Mouse (Mus musculus): ENCODE data around the gene Elane. TPM values are rescaled to one million over a fixed set of nuclear protein-coding genes. Genes with fewer than 3 reads are reported as not detected.

Gene Elane
- polyA plus RNA-seq, 1 experiment from 2014 or later, result 0.31 TPM

- no peak for ATAC-seq (ENCODE audit: low FRiP score)
Observed at GRCm38 (mm10) chr10:79852827-79853226, 33.2 kb upstream of the Elane start.

GRCm38 (mm10) chr10:79853392-79853791 lies 32.7 kb upstream of the Elane start:
- Histone ChIP-seq H3K4me3 (replicated peaks) (peak overlapping the region; percentile 92), H3K4me1 (peaks cover 58% of the 10 kb centered on the region), H3K36me3 (peaks cover 7% of the 10 kb centered on the region), H3K27ac (replicated peaks) (peak overlapping the region; percentile 99), H3K9ac (replicated peaks) (peak overlapping the region; percentile 70), H3K27me3 (replicated peaks) (no peaks in the 10 kb centered on the region), H3K9me3 (replicated peaks) (no peaks in the 10 kb centered on the region), H3K4me2 (peak overlapping the region; percentile 81)
- 1% methylated on average over 15 of the region's 15 CpGs for WGBS
- ATAC-seq (ENCODE audit: low FRiP score), result no peak

More at GRCm38 (mm10) chr10:79852827-79853226, 33.2 kb upstream of the Elane start:
- H3K4me2 ChIP-seq, result peak overlapping the region; percentile 81
- peak overlapping the region; percentile 99 for H3K27ac ChIP-seq (replicated peaks)
- H3K27me3 ChIP-seq (replicated peaks), result no peaks in the 10 kb centered on the region
- peak overlapping the region; percentile 70 for H3K9ac ChIP-seq (replicated peaks)
- peaks cover 53% of the 10 kb centered on the region for H3K4me1 ChIP-seq
- H3K9me3 ChIP-seq (replicated peaks), result no peaks in the 10 kb centered on the region
- 15% methylated on average over 8 of the region's 8 CpGs for WGBS
- H3K36me3 ChIP-seq, result peaks cover 7% of the 10 kb centered on the region
- H3K4me3 ChIP-seq (replicated peaks), result peak overlapping the region; percentile 92

GRCm38 (mm10) chr10:79853860-79854795 lies 31.9 kb upstream of the Elane start, which contains the start of gene Ptbp1:
Gene Ptbp1, plus strand, starts transcription at chr10:79854427.
- H3K27me3 ChIP-seq (replicated peaks), result no peaks in the 10 kb centered on the region
- no peaks in the 10 kb centered on the region for H3K9me3 ChIP-seq (replicated peaks)
- ATAC-seq (ENCODE audit: low FRiP score), result peak; percentile 94
- H3K4me3 ChIP-seq (replicated peaks), result peak within 1 kb of the TSS; percentile 92
- peak within 1 kb of the TSS; percentile 100 for H3K27ac ChIP-seq (replicated peaks)
- peaks cover 65% of the 10 kb centered on the region for H3K4me1 ChIP-seq
- H3K9ac ChIP-seq (replicated peaks), result peak within 1 kb of the TSS; percentile 99
- peaks cover 13% of the 10 kb centered on the region for H3K36me3 ChIP-seq
- H3K4me2 ChIP-seq, result peak within 1 kb of the TSS; percentile 92
- under 1% methylated on average over 75 of the region's 75 CpGs for WGBS

- H3K36me3 ChIP-seq, result peaks cover 21% of the 10 kb centered on the region
- peak overlapping the region; percentile 99 for H3K9ac ChIP-seq (replicated peaks)
- WGBS, result 0% methylated on average over 83 of the region's 83 CpGs
- peak overlapping the region; percentile 100 for H3K27ac ChIP-seq (replicated peaks)
- H3K4me1 ChIP-seq, result peaks cover 72% of the 10 kb centered on the region
- H3K27me3 ChIP-seq (replicated peaks), result no peaks in the 10 kb centered on the region
- H3K4me2 ChIP-seq, result peak overlapping the region; percentile 92
- ATAC-seq (ENCODE audit: low FRiP score), result peak; percentile 45
- H3K4me3 ChIP-seq (replicated peaks), result peak overlapping the region; percentile 92
- H3K9me3 ChIP-seq (replicated peaks), result no peaks in the 10 kb centered on the region
Observed at GRCm38 (mm10) chr10:79854801-79855541, 31.1 kb upstream of the Elane start.

GRCm38 (mm10) chr10:79855558-79856184 lies 30.4 kb upstream of the Elane start:
- no peak for ATAC-seq (ENCODE audit: low FRiP score)
- Histone ChIP-seq H3K4me3 (replicated peaks) (peak overlapping the region; percentile 92), H3K9me3 (replicated peaks) (no peaks in the 10 kb centered on the region), H3K4me1 (peaks cover 77% of the 10 kb centered on the region), H3K36me3 (peaks cover 28% of the 10 kb centered on the region), H3K4me2 (peak overlapping the region; percentile 92), H3K9ac (replicated peaks) (peak overlapping the region; percentile 99), H3K27me3 (replicated peaks) (no peaks in the 10 kb centered on the region), H3K27ac (replicated peaks) (peak overlapping the region; percentile 100)
- 2% methylated on average over 10 of the region's 10 CpGs for WGBS

- H3K9me3 ChIP-seq (replicated peaks), result no peaks in the 10 kb centered on the region
- H3K27me3 ChIP-seq (replicated peaks), result no peaks in the 10 kb centered on the region
- H3K4me2 ChIP-seq, result peak overlapping the region; percentile 92
- peaks cover 74% of the 10 kb centered on the region for H3K4me1 ChIP-seq
- H3K36me3 ChIP-seq, result peaks cover 34% of the 10 kb centered on the region
- 48% methylated on average over 6 of the region's 6 CpGs for WGBS
- peak overlapping the region; percentile 100 for H3K27ac ChIP-seq (replicated peaks)
- ATAC-seq (ENCODE audit: low FRiP score), result no peak
- peak overlapping the region; percentile 92 for H3K4me3 ChIP-seq (replicated peaks)
- peak overlapping the region; percentile 99 for H3K9ac ChIP-seq (replicated peaks)
Observed at GRCm38 (mm10) chr10:79856280-79856679, 29.8 kb upstream of the Elane start.

- Histone ChIP-seq H3K27me3 (replicated peaks) (no peaks in the 10 kb centered on the region), H3K4me3 (replicated peaks) (peak overlapping the region; percentile 92), H3K27ac (replicated peaks) (peak overlapping the region; percentile 100), H3K36me3 (peaks cover 40% of the 10 kb centered on the region), H3K4me1 (peaks cover 70% of the 10 kb centered on the region), H3K9me3 (replicated peaks) (no peaks in the 10 kb centered on the region), H3K9ac (replicated peaks) (peak overlapping the region; percentile 99), H3K4me2 (peak overlapping the region; percentile 92)
- WGBS, result 55% methylated on average over 7 of the region's 7 CpGs
- no peak for ATAC-seq (ENCODE audit: low FRiP score)
Observed at GRCm38 (mm10) chr10:79856704-79857451, 29.2 kb upstream of the Elane start.

- Histone ChIP-seq H3K27ac (replicated peaks) (peak overlapping the region; percentile 100), H3K4me3 (replicated peaks) (peak overlapping the region; percentile 92), H3K4me2 (peak overlapping the region; percentile 92), H3K9ac (replicated peaks) (peak overlapping the region; percentile 99), H3K4me1 (peaks cover 70% of the 10 kb centered on the region), H3K36me3 (peaks cover 46% of the 10 kb centered on the region), H3K27me3 (replicated peaks) (no peaks in the 10 kb centered on the region), H3K9me3 (replicated peaks) (no peaks in the 10 kb centered on the region)
- 33% methylated on average over 4 of the region's 4 CpGs for WGBS
- ATAC-seq (ENCODE audit: low FRiP score), result no peak
Observed at GRCm38 (mm10) chr10:79857452-79857811, 28.6 kb upstream of the Elane start.

GRCm38 (mm10) chr10:79857894-79858293 lies 28.2 kb upstream of the Elane start:
- peaks cover 51% of the 10 kb centered on the region for H3K36me3 ChIP-seq
- H3K9ac ChIP-seq (replicated peaks), result peak overlapping the region; percentile 99; the same call in 1 of the 2 replicates

GRCm38 (mm10) chr10:79858416-79859074 lies 27.5 kb upstream of the Elane start:
- Histone ChIP-seq H3K9me3 (replicated peaks) (no peaks in the 10 kb centered on the region), H3K27me3 (replicated peaks) (no peaks in the 10 kb centered on the region), H3K4me1 (peaks cover 59% of the 10 kb centered on the region), H3K4me2 (peak overlapping the region; percentile 92), H3K4me3 (replicated peaks) (peak overlapping the region; percentile 92; the same call in 1 of the 2 replicates), H3K36me3 (peaks cover 57% of the 10 kb centered on the region), H3K9ac (replicated peaks) (peak overlapping the region; percentile 26; the same call in 1 of the 2 replicates), H3K27ac (replicated peaks) (peak overlapping the region; percentile 51)
- 43% methylated on average over 17 of the region's 17 CpGs for WGBS
- ATAC-seq (ENCODE audit: low FRiP score), result no peak

More at GRCm38 (mm10) chr10:79857894-79858293, 28.2 kb upstream of the Elane start:
- WGBS, result 78% methylated on average over 2 of the region's 2 CpGs
- no peaks in the 10 kb centered on the region for H3K27me3 ChIP-seq (replicated peaks)
- H3K9me3 ChIP-seq (replicated peaks), result no peaks in the 10 kb centered on the region
- H3K4me2 ChIP-seq, result peak overlapping the region; percentile 92
- ATAC-seq (ENCODE audit: low FRiP score), result no peak
- H3K27ac ChIP-seq (replicated peaks), result peak overlapping the region; percentile 100
- peaks cover 66% of the 10 kb centered on the region for H3K4me1 ChIP-seq
- peak overlapping the region; percentile 92 for H3K4me3 ChIP-seq (replicated peaks)
